Mouse (Mus musculus) lung, embryonic 14.5 days (tissue): ENCODE results near the gene Gsdma2. TPM values are rescaled to one million over a fixed set of nuclear protein-coding genes. Genes with fewer than 3 reads are reported as not detected.
"Not testable (repeated sequence)": the region's sequence is repeated elsewhere in the genome, so short reads cannot be mapped to it uniquely, and the experiment has no call there.

Source experiments
- ATAC-seq: fragments of 200-750 bp; cut with Nextera tagmentation; 2 replicates; pipeline ENCODE4 v1.8.0; 2017; ENCODE audit warnings: mild to moderate bottlenecking, moderate TSS enrichment, moderate library complexity; ENCODE audit not compliant: insufficient read depth
- DNase-seq: peaks from one replicate; pipeline ENCODE4 v3.0.0-alpha.2; 2015
- H3K27ac ChIP-seq: fragments of 300-500 bp; sonication (generic); 2 replicates; pipeline ENCODE4 v1.5.1; 2014; ENCODE audit warnings: low read depth, mild to moderate bottlenecking, moderate library complexity
- H3K27me3 ChIP-seq: fragments of 300-500 bp; sonication (generic); 2 replicates; pipeline ENCODE4 v1.6.1; 2014; ENCODE audit warnings: low read length, control low read depth; ENCODE audit not compliant: insufficient read depth
- H3K36me3 ChIP-seq: fragments of 300-500 bp; sonication (generic); 2 replicates; pipeline ENCODE4 v1.6.1; 2014; ENCODE audit warnings: control low read depth; ENCODE audit not compliant: insufficient read depth
- H3K4me1 ChIP-seq: fragments of 300-500 bp; sonication (generic); 2 replicates; pipeline ENCODE4 v1.6.1; 2014; ENCODE audit warnings: antibody characterized with exemption, control low read depth; ENCODE audit not compliant: insufficient read depth
- H3K4me2 ChIP-seq: fragments of 300-500 bp; sonication (generic); 2 replicates; pipeline ENCODE4 v1.6.1; 2014; ENCODE audit warnings: mild to moderate bottlenecking
- H3K4me3 ChIP-seq: fragments of 300-500 bp; sonication (generic); 2 replicates; pipeline ENCODE4 v1.5.1; 2014; ENCODE audit warnings: low read depth, low read length
- H3K9ac ChIP-seq: fragments of 300-500 bp; sonication (generic); 2 replicates; pipeline ENCODE4 v1.6.1; 2014
- H3K9me3 ChIP-seq: fragments of 300-500 bp; sonication (generic); 2 replicates; pipeline ENCODE4 v1.6.1; 2016; ENCODE audit warnings: low read depth, low read length, control low read depth
- CTCF ChIP-seq: IDR thresholded peaks from 2 replicates; pipeline ENCODE4 v1.5.1; 2016; ENCODE audit warnings: antibody characterized with exemption, low read depth
- WGBS: fragments of 180-500 bp; shearing (Covaris S2); extraction: QIAGEN DNeasy Blood & Tissue Kit; methylation state at CpG from one replicate; pipeline ENCODE4 v1.1.7; 2014; 5-methylcytosine and 5-hydroxymethylcytosine counted together
- polyA plus RNA-seq: library from polyadenylated mRNA; unstranded; fragments of >200 nt; fragmentation: Nextera tagmentation; extraction: Ambion mirVana; gene quantifications from 2 replicates; pipeline ENCODE4 v1.2.1, GENCODE M21; 2014

The Gsdma2 gene
- polyA plus RNA-seq, 1 experiment from 2014 or later = not detected

DNA sequence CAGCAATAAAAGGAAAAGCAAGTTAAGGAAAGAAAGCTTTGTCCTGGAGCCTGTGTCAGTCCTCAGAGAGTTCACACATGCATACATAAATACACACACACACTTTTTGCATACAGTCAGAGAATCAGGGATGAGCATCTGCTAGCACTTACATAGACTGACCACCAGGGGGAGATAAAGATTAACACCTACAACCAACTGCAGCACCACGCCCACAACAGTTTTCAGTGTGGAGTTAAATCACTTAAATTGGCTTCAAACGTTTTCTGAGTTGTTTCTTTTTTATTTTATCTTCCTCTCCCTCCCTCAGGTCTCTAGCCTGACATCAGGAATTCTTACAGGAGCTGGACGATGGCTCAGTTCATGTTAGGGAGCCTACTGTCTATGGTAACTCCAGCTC, 39.8 kb upstream of the Gsdma2 start:
- Histone ChIP-seq H3K36me3 (no peaks in the 10 kb centered on the region), H3K9ac (no peak overlapping the region), H3K27ac (no peak overlapping the region), H3K4me1 (peaks cover 6% of the 10 kb centered on the region; the same call in 1 of the 2 replicates), H3K9me3 (no peaks in the 10 kb centered on the region), H3K4me3 (no peak overlapping the region), H3K27me3 (no peaks in the 10 kb centered on the region), H3K4me2 (no peak overlapping the region)
- peak; percentile 82 for DNase-seq
- peak; percentile 88 for TF ChIP-seq CTCF
- WGBS = 10% methylated on average over 3 of the region's 3 CpGs
- no peak for ATAC-seq

DNA sequence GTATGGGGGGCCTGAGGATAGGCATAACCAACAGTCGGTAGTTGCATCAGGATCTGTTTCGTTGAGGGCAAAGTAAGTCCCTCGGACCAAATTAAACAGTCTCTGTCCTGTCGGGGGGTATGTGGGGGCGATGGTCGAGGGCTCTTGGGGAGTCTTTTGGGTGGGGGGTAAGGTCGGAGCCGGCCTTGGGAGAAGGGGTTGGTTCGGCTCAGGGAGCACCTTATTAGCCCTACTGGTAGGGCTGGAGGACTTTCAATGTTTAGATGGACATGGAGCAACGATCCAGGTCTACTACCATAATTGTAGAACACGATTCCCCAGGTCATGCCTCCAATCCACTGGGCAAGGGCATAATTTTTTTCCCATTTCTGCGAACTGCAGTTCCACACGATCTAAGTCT, 25.8 kb upstream of the Gsdma2 start:
- DNase-seq (no peak), ATAC-seq (no peak)
- 91% methylated on average over 13 of the region's 13 CpGs for WGBS
- Histone ChIP-seq H3K27me3 (no peaks in the 10 kb centered on the region), H3K9ac (no peak overlapping the region), H3K9me3 (0 out of 2 replicates have a peak, but pooled peaks cover 2% of the 10 kb centered on the region), H3K27ac (no peak overlapping the region), H3K36me3 (no peaks in the 10 kb centered on the region), H3K4me3 (no peak overlapping the region), H3K4me1 (no peaks in the 10 kb centered on the region), H3K4me2 (no peak overlapping the region)
- TF ChIP-seq CTCF = no peak

DNA sequence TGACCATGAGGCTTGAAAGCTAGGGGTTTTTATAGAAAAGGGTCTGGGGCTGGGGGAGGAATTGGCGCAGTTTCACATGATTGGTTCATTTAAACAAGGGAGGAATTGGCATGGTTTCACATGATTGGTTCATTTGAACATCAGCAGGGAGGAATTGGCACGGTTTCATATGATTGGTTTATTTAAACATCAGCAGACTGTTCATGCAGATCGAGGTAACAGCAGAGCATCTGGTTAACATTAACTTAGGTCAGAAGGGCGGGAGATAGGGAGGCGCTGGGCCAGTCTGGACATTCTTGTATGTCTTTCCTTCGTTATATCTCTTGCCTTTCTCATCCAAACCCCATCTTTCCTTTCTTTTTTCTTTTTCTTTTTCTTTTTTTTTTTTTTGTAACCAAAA, 22.6 kb upstream of the Gsdma2 start:
- not testable (repeated sequence) for DNase-seq, ATAC-seq, H3K27ac ChIP-seq, H3K27me3 ChIP-seq, H3K4me1 ChIP-seq, H3K36me3 ChIP-seq, H3K4me3 ChIP-seq, H3K4me2 ChIP-seq, H3K9me3 ChIP-seq, H3K9ac ChIP-seq
- WGBS = 74% methylated on average over 6 of the region's 6 CpGs

DNA sequence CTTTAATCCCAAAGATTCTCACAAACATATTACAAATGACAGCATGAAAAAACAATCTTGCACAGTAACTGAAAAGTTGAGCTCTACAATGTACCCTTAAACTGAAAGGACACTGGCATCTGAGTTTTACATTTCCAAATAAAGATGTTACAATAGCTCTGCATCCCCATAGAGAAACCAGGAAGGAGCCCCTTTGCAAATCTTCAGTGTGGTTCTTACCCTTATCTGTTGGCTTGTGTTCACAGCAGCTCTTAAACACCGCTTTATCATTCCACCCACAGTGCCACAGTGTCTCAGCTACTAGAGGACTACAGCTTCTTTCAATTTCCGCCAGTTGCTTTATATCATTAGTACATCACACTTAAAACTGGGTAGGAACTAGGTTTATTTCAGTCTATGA, 22.2 kb upstream of the Gsdma2 start:
- not testable (repeated sequence) for H3K27me3 ChIP-seq, H3K4me3 ChIP-seq, H3K9me3 ChIP-seq, H3K4me1 ChIP-seq, H3K36me3 ChIP-seq, H3K4me2 ChIP-seq, H3K27ac ChIP-seq, DNase-seq, H3K9ac ChIP-seq, ATAC-seq
- WGBS = 95% methylated on average over 2 of the region's 2 CpGs

DNA sequence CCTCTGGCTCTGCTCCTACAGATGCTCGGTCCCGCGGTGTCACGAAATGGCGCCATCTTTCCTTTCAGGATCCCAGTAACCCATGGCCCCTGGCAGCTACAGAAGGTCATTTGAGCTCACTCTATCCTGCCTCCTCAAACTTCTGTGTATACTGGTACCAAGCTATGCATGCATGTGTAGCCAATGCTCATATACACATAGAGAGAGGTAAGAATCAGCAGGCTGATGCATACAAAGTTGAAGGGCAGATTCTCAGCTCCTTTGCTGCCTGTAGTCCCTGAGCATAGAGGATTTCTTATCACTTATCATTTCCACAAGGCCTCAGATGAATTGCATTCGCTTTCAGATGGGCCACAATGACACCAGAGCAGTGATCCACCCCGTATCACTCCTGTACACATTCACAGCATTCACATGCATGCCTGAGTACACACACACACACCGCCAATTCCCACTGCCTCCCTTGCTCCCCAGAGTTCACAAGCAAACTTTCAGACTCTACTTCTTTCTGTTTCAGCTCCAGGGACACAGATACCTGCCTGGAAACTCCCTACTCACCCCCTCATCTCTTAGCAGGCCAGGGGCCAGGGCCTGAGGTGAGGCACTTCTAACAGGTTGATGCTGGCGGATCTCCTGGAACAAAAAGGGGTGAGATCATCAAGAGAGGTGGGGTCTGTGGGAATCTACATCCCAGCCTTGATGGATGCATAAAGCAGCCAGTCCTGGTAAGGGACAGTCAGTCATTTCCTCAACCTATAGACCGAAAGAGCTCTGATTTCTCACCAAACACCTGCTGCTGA, 20.7 kb upstream of the Gsdma2 start, which contains the start of the genes Gm12355 and Gsdma3:
TSS of gene Gm12355 (minus strand) at position 51 of the 800 bp plus-strand sequence.
TSS of gene Gsdma3 (plus strand) at position 750 of the 800 bp plus-strand sequence.
- H3K9ac ChIP-seq = no peak within 1 kb of the TSS
- ATAC-seq (no peak), DNase-seq (no peak)
- no peak within 1 kb of the TSS for H3K27ac ChIP-seq
- H3K4me1 ChIP-seq = no peaks in the 10 kb centered on the region
- no peaks in the 10 kb centered on the region for H3K36me3 ChIP-seq
- no peaks in the 10 kb centered on the region for H3K27me3 ChIP-seq
- no peak for TF ChIP-seq CTCF
- H3K9me3 ChIP-seq = 0 out of 2 replicates have a peak, but pooled peaks cover 2% of the 10 kb centered on the region
- WGBS = 83% methylated on average over 10 of the region's 10 CpGs
- H3K4me2 ChIP-seq = no peak within 1 kb of the TSS
- H3K4me3 ChIP-seq = no peak within 1 kb of the TSS

DNA sequence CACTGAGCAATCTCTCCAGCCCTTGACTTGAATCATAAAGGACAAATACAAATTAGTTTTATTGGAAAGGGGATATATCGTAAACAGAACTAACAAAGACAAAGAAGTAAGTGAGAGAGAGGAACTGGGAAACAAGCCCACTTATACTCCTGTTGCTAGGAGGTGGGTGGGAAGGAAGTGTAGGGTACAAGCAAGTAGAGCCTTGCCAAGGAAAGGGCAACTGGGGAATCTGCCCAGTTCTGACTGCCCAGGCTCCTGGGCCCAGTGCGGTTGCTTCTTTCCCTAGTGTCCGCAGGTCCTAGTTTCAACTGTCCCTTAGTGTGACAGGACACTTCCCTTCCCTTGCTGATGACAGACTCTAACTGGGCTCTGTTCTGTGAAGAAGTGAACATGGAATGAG, 17.9 kb upstream of the Gsdma2 start:
- H3K27ac ChIP-seq = no peak overlapping the region
- no peak overlapping the region for H3K9ac ChIP-seq
- H3K27me3 ChIP-seq = no peaks in the 10 kb centered on the region
- no peaks in the 10 kb centered on the region for H3K36me3 ChIP-seq
- 0 out of 2 replicates have a peak, but pooled peaks cover 2% of the 10 kb centered on the region for H3K9me3 ChIP-seq
- no peak overlapping the region for H3K4me3 ChIP-seq
- no peak for ATAC-seq
- no peak for TF ChIP-seq CTCF
- H3K4me2 ChIP-seq = no peak overlapping the region
- WGBS = 94% methylated on average over 3 of the region's 3 CpGs
- no peak for DNase-seq
- no peaks in the 10 kb centered on the region for H3K4me1 ChIP-seq

DNA sequence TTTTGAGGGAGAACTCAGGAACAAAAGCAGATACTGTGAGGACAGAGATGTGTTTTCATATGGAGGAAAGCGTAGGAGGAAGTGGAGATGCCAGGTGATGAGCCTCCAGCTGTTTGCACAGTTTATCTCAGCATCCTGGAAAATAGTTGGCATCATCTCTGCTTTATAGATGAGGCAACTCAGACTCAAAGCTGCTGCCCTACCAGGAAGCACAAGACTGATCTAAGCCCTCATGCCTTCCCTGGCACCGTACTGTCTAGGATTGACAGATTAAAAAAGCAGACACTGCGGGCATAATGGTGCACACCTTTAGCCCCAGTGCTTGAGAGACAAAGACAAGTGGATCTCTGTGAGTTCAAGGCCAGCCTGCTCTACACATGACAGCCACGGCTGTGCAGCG, 15.9 kb upstream of the Gsdma2 start:
- H3K4me1 ChIP-seq = no peaks in the 10 kb centered on the region
- H3K9ac ChIP-seq = no peak overlapping the region
- H3K4me3 ChIP-seq = no peak overlapping the region
- no peak for DNase-seq
- H3K27ac ChIP-seq = no peak overlapping the region
- H3K4me2 ChIP-seq = no peak overlapping the region
- ATAC-seq = no peak
- no peaks in the 10 kb centered on the region for H3K9me3 ChIP-seq
- WGBS = 78% methylated on average over 5 of the region's 5 CpGs
- no peak for TF ChIP-seq CTCF
- no peaks in the 10 kb centered on the region for H3K36me3 ChIP-seq
- H3K27me3 ChIP-seq = no peaks in the 10 kb centered on the region
